Mouse (Mus musculus) heart, postnatal 36 days (tissue): ENCODE measurements around the gene C2cd4a. TPM values are rescaled to one million over a fixed set of nuclear protein-coding genes. Genes with fewer than 3 reads are reported as not detected.

Experiments used
- DNase-seq, 2 experiments: peaks; one replicate each; pipeline ENCODE4 v3.0.0; 2021 to 2022
- intact Hi-C: fragments of 180-260 bp; cut with DNase I; formaldehyde crosslinking; loops from one replicate; pipeline ENCODE4 v1.15.1; 2025
- total RNA-seq, 2 experiments: library from RNA; stranded (reverse); gene quantifications; 2 replicates each; pipeline ENCODE4 v1.2.3; 2021

The C2cd4a gene
- total RNA-seq, 2 experiments from 2014 or later = not detected

- intact Hi-C loops = no loop called here
These were observed 8.1 kb upstream of the C2cd4a start, which contains the start of gene Vps13c for GRCm38 (mm10) chr9:67839981-67840859. Vps13c (plus strand) TSS chr9:67840396.

GRCm38 (mm10) chr9:67837311-67837710 is 5.2 kb upstream of the C2cd4a start:
- DNase-seq = no peak
- intact Hi-C loops = no loop called here

More at GRCm38 (mm10) chr9:67839981-67840859, 8.1 kb upstream of the C2cd4a start, which contains the start of gene Vps13c:
- peak; percentile 77 to 85 for DNase-seq

- intact Hi-C loops = loop anchor here (5.0 kb wide), 1 partner anchor 138 kb away; no protein-coding TSS in a partner anchor
- no peak for DNase-seq
These were observed 2.4 kb upstream of the C2cd4a start for GRCm38 (mm10) chr9:67834535-67834934.

DNA sequence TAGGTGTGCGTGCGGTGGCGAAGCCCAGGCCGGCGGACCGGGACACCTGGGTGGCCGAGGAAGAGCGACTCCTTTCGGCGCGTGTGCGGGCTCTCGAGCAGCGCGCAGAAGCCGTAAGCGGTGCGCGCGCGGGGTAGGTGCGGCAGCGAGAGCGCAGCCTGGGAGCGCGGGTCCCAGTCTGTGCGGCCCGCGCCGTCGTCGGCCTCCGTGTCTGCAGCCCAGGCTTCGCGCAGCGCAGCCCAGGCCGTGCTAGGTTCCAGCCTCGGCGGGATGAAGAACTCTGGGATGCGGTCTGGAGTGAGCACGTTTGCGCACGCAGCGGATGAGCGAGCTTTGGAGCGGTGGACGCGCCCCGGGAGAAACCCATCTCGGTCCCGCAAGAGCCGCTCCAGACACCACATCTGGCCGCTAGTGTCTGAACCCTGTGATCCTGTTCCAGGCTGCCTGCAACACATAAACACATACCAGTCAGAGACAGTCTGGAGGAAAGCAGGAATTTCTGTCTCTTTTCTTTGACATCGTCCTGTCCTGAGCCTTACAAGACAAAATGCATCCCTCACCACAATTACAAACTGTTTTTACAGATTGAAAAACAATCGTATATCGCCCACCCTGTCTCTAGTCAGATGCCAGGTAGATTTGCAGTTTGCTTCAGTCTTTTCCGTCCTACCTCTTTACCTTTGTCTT is 628 bp downstream of the C2cd4a start:
- DNase-seq = no peak
- intact Hi-C loops = loop anchor here (5.0 kb wide), 1 partner anchor 141 kb away; no protein-coding TSS in a partner anchor

DNA sequence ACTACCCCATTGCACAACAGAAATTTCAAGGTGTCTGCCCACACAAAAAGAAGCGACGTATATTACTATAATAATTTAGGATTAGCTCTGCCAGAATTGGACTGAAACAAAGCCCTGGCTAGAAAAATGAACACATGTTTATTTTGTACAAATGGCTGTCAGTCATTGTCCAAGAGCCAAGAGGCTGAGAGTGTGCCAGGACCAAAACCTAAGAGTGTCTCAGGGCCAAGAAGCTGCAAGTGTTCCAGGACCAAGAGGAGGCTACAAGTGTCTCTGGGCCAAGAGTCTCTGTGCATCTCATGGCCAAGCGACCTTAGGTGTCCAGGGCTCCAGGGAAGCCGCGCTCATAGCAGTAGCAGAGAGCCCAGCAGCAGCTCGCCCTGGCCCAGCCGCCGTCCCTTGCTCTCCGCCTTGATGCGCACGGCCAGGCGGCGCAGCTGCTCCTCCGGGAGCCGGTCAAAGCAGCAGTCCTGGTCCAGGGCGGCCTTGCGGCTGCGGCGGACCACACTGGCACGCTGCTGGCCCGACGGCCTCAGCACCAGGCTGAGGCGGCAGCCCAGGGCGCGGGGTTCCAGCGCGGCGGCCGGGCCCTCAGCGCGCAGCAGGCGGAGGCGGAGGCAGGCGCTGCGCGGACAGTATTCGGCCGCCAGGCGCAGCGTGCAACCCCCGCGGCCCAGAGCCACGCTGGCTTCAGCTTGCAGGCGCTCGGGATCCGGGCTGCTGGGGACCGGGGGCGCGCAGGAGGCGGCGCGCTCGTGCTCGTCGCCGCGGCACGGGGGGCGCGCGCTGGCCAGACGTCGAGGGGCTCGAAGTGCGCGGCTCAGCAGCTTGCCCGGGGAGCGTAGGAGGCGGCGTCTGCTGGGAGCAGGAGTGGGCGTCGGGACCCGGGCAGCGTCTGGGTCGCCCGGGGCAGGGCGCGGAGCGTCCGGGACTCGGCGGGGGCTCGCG is 1.4 kb downstream of the C2cd4a start:
- DNase-seq = peak in 1 of 2 experiments; percentile 23
- intact Hi-C loops = loop anchor here (5.0 kb wide), 1 partner anchor 142 kb away; no protein-coding TSS in a partner anchor

- intact Hi-C loops = loop anchor here (1.0 kb wide), 1 partner anchor 47 kb away; no protein-coding TSS in a partner anchor
- peak in 1 of 2 experiments; percentile 74 for DNase-seq
These were observed 3.9 kb downstream of the C2cd4a start for GRCm38 (mm10) chr9:67828182-67828581.

GRCm38 (mm10) chr9:67825527-67825926 is 6.6 kb downstream of the C2cd4a start:
- no peak for DNase-seq
- intact Hi-C loops = no loop called here

DNA sequence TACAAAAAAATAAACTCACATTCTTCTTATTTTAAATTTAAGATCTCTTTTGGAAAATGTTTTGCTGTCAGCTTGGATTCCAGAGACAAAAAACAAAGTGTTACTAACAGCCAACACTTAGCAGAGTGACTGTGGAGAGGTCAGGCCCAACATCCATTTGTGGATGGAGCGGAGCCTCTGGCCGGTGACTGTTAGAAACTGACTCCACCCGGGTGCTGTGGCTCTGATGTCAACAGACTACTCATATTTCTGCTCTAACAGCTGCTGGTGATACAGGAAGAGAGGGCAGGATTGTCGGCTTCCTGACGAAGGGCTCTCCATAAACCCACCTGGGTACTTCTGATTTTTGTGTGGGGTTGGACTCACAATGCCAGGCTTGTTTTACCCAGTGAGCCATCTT is 9.0 kb downstream of the C2cd4a start:
- intact Hi-C loops = no loop called here
- no peak for DNase-seq

- intact Hi-C loops = no loop called here
- DNase-seq = no peak
These were observed 13.5 kb downstream of the C2cd4a start for GRCm38 (mm10) chr9:67818668-67818950.

DNA sequence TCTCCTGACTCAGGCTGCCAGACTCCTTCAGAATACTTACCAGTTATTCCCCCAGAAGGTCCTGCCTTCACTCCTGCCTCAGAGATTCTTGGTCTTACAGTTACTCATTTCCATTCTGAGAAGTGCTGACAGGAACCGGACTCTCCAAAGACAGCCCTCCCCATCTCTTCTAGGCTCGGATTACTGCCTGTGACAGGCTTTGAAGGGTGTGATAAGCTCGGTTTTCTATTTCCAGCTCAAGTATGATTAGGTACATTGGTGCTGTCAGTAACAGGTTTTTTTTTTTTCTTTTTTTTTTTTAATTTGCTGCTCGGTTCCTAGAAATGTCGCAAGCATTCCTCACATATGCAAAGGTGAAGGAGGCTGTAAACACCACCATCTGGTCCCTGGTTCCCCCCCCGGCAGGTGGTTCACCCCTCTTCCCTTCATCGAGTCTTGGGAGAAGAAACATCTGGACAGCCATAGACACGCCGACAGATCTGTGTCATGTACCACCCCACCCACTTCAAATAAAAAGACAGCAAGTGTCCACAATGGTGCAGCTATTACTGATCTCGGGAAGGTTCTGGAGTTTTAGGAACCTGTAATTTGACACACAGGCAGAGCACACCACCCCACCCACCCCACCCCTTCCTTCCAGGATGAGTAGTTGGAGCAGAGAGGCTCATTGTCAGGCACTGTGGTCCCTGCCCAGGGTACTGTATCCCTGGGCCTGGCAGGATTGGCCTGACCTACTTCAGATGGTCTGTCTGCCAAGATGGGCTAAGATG is 14.0 kb downstream of the C2cd4a start:
- intact Hi-C loops = no loop called here
- no peak for DNase-seq

DNA sequence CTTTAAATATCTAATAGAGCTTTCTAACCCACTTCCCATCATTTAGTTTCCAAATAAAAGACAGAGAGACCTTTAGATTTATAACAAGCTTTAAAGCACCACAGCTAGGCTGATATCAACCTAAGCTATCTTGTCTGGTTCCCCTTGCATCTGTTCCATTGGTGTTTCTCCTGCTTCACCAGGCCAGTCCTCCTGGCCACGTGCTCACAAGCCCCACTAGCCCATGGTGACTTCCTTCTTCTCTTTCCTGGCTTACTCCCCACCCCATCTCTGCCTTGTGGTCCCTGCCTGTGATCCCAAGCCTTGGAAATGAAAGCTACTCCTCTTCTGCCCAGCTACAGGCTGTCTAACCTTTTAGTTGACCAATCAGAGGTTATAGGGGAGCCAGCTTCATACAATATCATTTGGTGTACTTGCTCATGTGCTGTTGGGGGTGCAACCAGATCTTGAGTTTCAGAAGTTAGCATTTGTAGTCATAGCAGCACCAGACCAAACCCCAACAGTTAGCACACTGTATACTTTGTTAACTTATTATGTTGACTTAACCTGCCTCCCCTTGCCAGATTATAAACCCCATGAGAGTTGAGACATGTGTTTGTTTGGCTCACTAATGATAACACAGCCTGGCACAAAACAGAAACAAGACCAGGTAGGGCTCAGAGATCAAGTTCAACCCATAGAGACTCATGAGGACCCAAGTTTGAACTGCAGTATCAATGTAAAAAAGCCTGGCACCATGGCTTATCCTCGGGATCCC is 15.8 kb downstream of the C2cd4a start:
- DNase-seq = no peak
- intact Hi-C loops = no loop called here

GRCm38 (mm10) chr9:67813665-67814337 is 18.3 kb downstream of the C2cd4a start:
- DNase-seq = peak; percentile 76 to 80
- intact Hi-C loops = no loop called here

DNA sequence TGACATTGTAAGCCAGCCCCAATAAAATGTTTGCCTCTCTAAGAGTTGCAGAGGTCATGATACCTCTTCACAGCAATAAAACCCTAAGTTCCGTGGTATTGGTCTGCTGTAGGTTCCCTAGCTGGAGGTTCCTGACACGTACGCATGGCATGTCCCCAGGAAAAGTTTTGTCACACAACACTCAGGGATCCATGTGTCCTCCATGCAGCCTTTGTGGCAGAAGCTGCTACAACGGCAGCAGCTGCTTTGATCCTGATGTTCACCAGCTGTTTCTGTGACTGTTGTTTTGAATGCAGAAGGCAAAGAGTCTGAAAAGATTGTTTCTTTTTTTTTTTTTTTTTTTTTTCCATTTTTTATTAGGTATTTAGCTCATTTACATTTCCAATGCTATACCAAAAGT is 19.0 kb downstream of the C2cd4a start:
- intact Hi-C loops = no loop called here
- peak; percentile 28 to 30 for DNase-seq

- intact Hi-C loops = no loop called here
- DNase-seq = peak in 1 of 2 experiments; percentile 11
These were observed 21.0 kb downstream of the C2cd4a start for GRCm38 (mm10) chr9:67811116-67811515.

GRCm38 (mm10) chr9:67810527-67810926 is 21.6 kb downstream of the C2cd4a start:
- intact Hi-C loops = no loop called here
- DNase-seq = peak in 1 of 2 experiments; percentile 11

DNA sequence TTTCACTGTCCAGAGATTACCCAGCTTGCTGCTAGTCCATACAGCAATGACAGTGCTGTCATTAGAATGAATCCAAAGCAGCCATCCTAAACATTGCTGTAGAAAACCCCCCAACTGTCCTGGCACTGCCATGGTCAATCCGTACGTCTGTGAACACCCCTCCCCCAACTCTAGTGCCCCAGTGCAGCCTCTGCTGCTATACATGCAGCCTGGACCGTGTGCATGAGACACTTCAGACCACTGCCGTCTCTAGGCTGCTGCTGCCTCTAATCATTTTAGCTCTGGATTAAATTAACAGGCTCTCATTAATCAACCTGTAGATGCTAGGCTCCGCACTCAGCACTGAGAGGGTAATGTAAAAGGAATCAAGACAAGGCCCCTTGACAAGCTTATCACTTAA is 25.1 kb downstream of the C2cd4a start:
- DNase-seq = no peak
- intact Hi-C loops = no loop called here

DNA sequence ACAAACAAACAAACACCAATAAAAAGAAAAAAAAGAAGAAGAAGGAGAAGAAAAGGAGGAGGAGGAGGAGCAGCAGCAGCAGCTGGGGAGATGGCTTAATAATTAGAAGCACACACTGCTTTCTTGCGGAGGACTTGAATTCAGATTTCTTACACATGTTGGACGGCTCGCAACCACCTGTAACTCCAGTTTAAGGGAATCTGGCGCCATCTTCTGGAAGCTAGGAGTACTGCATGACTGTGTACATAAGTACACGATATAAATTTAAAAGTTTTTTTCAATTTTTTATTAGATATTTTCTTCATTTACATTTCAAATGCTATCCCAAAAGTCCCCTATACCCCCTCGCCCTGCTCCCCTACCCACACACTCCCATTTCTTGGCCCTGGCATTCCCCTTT is 29.9 kb downstream of the C2cd4a start:
- peak; percentile 40 to 74 for DNase-seq
- intact Hi-C loops = loop anchor here (1.0 kb wide), 2 partner anchors 44 to 91 kb away; no protein-coding TSS in a partner anchor

- intact Hi-C loops = no loop called here
- DNase-seq = no peak
These were observed 32.9 kb downstream of the C2cd4a start for GRCm38 (mm10) chr9:67799078-67799819.
